Mouse (Mus musculus) embryonic facial prominence, embryonic 11.5 days (tissue): ENCODE data around the gene Igtp. TPM values are rescaled to one million over a fixed set of nuclear protein-coding genes. Genes with fewer than 3 reads are reported as not detected.
A peak's percentile ranks its signal among the peaks of the same experiment; 100 is the strongest.

Source experiments
- ATAC-seq: fragments of 200-750 bp; cut with Nextera tagmentation; replicated peaks from 2 replicates; pipeline ENCODE4 v1.8.0; 2017; ENCODE audit warnings: low read depth; ENCODE audit not compliant: insufficient number of reproducible peaks, low FRiP score, low TSS enrichment
- DNase-seq: peaks from one replicate; pipeline ENCODE4 v3.0.0-alpha.2; 2015; ENCODE audit warnings: low spot score
- H3K27ac ChIP-seq: fragments of 300-500 bp; sonication (generic); replicated peaks from 2 replicates; pipeline ENCODE4 v1.5.1; 2014; ENCODE audit warnings: mild to moderate bottlenecking, low read depth, low read length, control low read depth
- H3K27me3 ChIP-seq: fragments of 300-500 bp; sonication (generic); 2 replicates; pipeline ENCODE4 v1.6.1; 2014; ENCODE audit warnings: mild to moderate bottlenecking, low read length, moderate library complexity, mixed read lengths; ENCODE audit not compliant: control insufficient read depth, insufficient read depth
- H3K36me3 ChIP-seq: fragments of 300-500 bp; sonication (generic); replicated peaks from 2 replicates; pipeline ENCODE4 v1.6.1; 2014; ENCODE audit warnings: low read depth, mild to moderate bottlenecking, low read length, moderate library complexity, mixed read lengths; ENCODE audit not compliant: control insufficient read depth, insufficient read depth
- H3K4me1 ChIP-seq: fragments of 300-500 bp; sonication (generic); 2 replicates; pipeline ENCODE4 v1.6.1; 2014; ENCODE audit warnings: low read length, mixed read lengths; ENCODE audit not compliant: control insufficient read depth, insufficient read depth
- H3K4me2 ChIP-seq: fragments of 300-500 bp; sonication (generic); 2 replicates; pipeline ENCODE4 v1.6.1; 2014; ENCODE audit warnings: low read depth, mild to moderate bottlenecking, control low read depth, low read length, moderate library complexity
- H3K4me3 ChIP-seq: fragments of 300-500 bp; sonication (generic); 2 replicates; pipeline ENCODE4 v1.5.1; 2014; ENCODE audit warnings: low read depth, low read length, control low read depth
- H3K9ac ChIP-seq: fragments of 300-500 bp; sonication (generic); replicated peaks from 2 replicates; pipeline ENCODE4 v1.6.1; 2014; ENCODE audit warnings: mild to moderate bottlenecking, control low read depth, low read length
- H3K9me3 ChIP-seq: fragments of 300-500 bp; sonication (generic); replicated peaks from 2 replicates; pipeline ENCODE4 v1.6.1; 2016; ENCODE audit warnings: mild to moderate bottlenecking, low read length, inconsistent platforms, mixed read lengths; ENCODE audit not compliant: control insufficient read depth
- WGBS: fragments of 180-500 bp; shearing (Covaris S2); extraction: QIAGEN DNeasy Blood & Tissue Kit; methylation state at CpG from one replicate; pipeline ENCODE4 v1.1.7; 2014; 5-methylcytosine and 5-hydroxymethylcytosine counted together
- polyA plus RNA-seq: library from polyadenylated mRNA; unstranded; fragments of >200 nt; fragmentation: Nextera tagmentation; extraction: Ambion mirVana; gene quantifications from 2 replicates; pipeline ENCODE4 v1.2.1, GENCODE M21; 2014

Igtp gene
- polyA plus RNA-seq, 1 experiment from 2014 or later = 2.5 TPM

DNA sequence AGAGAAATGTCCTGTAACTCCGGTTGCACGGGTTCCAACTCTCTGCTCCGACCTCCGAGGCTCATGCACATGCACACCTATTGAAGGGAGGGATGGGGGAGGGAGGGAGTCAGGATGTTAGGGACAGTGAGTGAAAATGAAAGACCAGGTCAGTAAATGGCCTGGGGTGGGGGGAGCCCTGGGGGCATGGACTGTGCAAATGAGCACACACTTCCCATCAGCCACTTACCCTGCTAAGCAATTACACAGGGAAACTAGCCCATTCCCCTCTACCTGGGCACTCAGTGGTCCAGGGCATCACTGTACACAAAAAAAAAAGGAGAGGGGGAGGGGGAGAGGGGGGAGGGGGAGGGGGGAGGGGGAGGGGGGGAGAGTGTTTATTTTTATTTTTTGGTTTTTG, 693 bp upstream of the Igtp start:
- H3K27ac ChIP-seq = no peak overlapping the region
- H3K36me3 ChIP-seq = no peaks in the 10 kb centered on the region
- no peak overlapping the region for H3K4me3 ChIP-seq
- H3K27me3 ChIP-seq = no peaks in the 10 kb centered on the region
- WGBS = 89% methylated on average over 4 of the region's 4 CpGs
- H3K9ac ChIP-seq = no peak overlapping the region
- DNase-seq (no peak), ATAC-seq (no peak)
- no peaks in the 10 kb centered on the region for H3K9me3 ChIP-seq
- no peak overlapping the region for H3K4me2 ChIP-seq
- H3K4me1 ChIP-seq = no peaks in the 10 kb centered on the region

DNA sequence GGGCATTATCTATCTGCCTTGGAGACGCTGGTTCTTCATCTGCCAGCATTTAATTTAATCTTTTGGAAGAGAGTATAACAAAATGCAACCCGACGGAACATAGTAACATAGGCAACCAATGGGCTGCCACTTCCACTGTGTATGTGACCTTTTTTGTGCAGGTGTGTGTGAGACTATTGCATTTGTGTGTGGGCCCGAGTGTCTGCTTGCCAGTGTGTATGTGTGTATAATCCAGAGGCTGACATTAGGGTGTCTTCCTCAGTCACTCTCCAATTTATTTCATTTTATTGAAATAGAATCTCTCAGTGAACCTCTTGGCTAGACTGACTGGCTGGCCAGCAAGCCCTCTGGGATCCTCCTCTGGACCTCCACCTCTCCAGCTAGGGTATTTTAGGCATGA, 870 bp downstream of the Igtp start:
- Histone ChIP-seq H3K4me2 (no peak overlapping the region), H3K9me3 (no peaks in the 10 kb centered on the region), H3K9ac (no peak overlapping the region), H3K27ac (no peak overlapping the region), H3K36me3 (no peaks in the 10 kb centered on the region), H3K27me3 (no peaks in the 10 kb centered on the region), H3K4me1 (no peaks in the 10 kb centered on the region), H3K4me3 (no peak overlapping the region)
- DNase-seq (no peak), ATAC-seq (no peak)
- 89% methylated on average over 4 of the region's 4 CpGs for WGBS

DNA sequence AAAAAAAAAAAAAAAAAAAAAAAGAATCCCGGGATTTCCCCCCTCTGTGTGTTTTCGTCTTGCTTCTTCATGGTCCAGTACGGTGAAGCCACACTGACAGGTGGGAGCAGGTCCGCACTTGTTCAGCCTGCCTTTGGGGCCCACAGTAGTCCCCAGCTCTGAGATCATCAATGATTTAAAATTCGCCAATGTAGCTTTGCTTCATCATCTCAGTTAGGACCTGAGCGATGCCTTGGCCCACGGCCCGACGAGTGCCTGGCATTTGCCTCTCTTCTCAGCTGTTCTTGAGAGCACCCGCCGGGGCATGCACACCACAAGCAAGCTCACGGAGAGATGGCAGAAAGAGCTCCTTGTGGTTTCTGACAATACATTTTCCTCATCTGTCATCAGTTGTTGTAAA, 1.7 kb downstream of the Igtp start:
- Histone ChIP-seq H3K4me3 (no peak overlapping the region), H3K27ac (no peak overlapping the region), H3K36me3 (no peaks in the 10 kb centered on the region), H3K4me2 (no peak overlapping the region), H3K9me3 (no peaks in the 10 kb centered on the region), H3K27me3 (no peaks in the 10 kb centered on the region), H3K9ac (no peak overlapping the region), H3K4me1 (no peaks in the 10 kb centered on the region)
- ATAC-seq (no peak), DNase-seq (no peak)
- 84% methylated on average over 12 of the region's 12 CpGs for WGBS

GRCm38 (mm10) chr11:58210321-58210886, 11.0 kb downstream of the Igtp start:
- no peak for DNase-seq
- Histone ChIP-seq H3K4me2 (no peak overlapping the region), H3K36me3 (no peaks in the 10 kb centered on the region), H3K9ac (no peak overlapping the region), H3K9me3 (no peaks in the 10 kb centered on the region), H3K4me1 (no peaks in the 10 kb centered on the region), H3K27ac (no peak overlapping the region), H3K27me3 (no peaks in the 10 kb centered on the region), H3K4me3 (no peak overlapping the region)
- WGBS = 95% methylated on average over 1 of the region's 1 CpGs
- ATAC-seq = no peak

DNA sequence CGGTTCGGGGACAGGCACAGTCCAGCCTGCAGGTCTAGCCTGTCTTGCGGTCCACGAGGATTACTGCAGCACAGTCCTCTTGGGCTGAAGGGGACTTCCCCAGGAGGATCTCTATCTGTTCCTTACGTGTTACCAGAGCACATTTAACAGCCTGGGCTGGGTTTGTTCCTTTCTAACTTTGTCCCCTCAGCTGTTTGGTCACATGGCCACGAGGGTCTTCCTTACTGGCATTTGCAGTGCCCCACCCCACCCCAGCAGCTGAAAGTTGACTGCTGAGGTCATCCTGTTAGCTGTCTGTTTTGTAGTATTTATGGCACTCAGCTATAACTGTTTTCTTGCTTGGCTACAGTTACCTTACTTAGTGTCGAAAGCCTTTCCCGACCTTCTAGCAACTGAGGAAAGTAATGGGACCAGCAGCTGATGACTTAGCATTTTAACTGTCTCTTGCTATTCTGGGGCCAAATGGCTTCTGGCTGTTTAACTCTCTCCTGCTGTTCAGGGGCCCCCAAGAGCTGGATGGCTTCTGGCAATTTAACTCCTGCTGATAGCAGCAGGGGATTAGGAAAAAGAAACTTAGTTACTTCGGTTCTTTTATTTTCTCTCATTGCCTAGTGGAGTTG, 11.8 kb downstream of the Igtp start:
- DNase-seq (no peak), ATAC-seq (no peak)
- H3K27me3 ChIP-seq = no peaks in the 10 kb centered on the region
- 28% methylated on average over 9 of the region's 9 CpGs for WGBS
- no peaks in the 10 kb centered on the region for H3K9me3 ChIP-seq
- H3K27ac ChIP-seq = no peak overlapping the region
- H3K4me3 ChIP-seq = no peak overlapping the region
- H3K9ac ChIP-seq = no peak overlapping the region
- no peaks in the 10 kb centered on the region for H3K36me3 ChIP-seq
- no peak overlapping the region for H3K4me2 ChIP-seq
- no peaks in the 10 kb centered on the region for H3K4me1 ChIP-seq

- DNase-seq (no peak), ATAC-seq (no peak)
- Histone ChIP-seq H3K9me3 (no peaks in the 10 kb centered on the region), H3K4me2 (no peak overlapping the region), H3K27ac (no peak overlapping the region), H3K27me3 (no peaks in the 10 kb centered on the region), H3K4me3 (no peak overlapping the region), H3K36me3 (no peaks in the 10 kb centered on the region), H3K9ac (no peak overlapping the region), H3K4me1 (no peaks in the 10 kb centered on the region)
- WGBS = 12% methylated on average over 2 of the region's 2 CpGs
Measured at GRCm38 (mm10) chr11:58211682-58212067, 12.3 kb downstream of the Igtp start.

- no peaks in the 10 kb centered on the region for H3K4me1 ChIP-seq
- H3K9ac ChIP-seq = no peak overlapping the region
- no peaks in the 10 kb centered on the region for H3K36me3 ChIP-seq
- no peaks in the 10 kb centered on the region for H3K27me3 ChIP-seq
- DNase-seq (no peak), ATAC-seq (no peak)
- H3K4me3 ChIP-seq = no peak overlapping the region
- no peak overlapping the region for H3K27ac ChIP-seq
- 85% methylated on average over 7 of the region's 7 CpGs for WGBS
- H3K4me2 ChIP-seq = no peak overlapping the region
- H3K9me3 ChIP-seq = no peaks in the 10 kb centered on the region
Measured at GRCm38 (mm10) chr11:58213673-58214342, 14.5 kb downstream of the Igtp start.

GRCm38 (mm10) chr11:58214391-58215048, 15.2 kb downstream of the Igtp start:
- no peaks in the 10 kb centered on the region for H3K9me3 ChIP-seq
- H3K9ac ChIP-seq = no peak overlapping the region
- H3K27me3 ChIP-seq = no peaks in the 10 kb centered on the region
- ATAC-seq (no peak), DNase-seq (peak; percentile 33)
- H3K4me1 ChIP-seq = no peaks in the 10 kb centered on the region
- peak overlapping the region; percentile 37 for H3K4me2 ChIP-seq
- no peak overlapping the region for H3K27ac ChIP-seq
- no peaks in the 10 kb centered on the region for H3K36me3 ChIP-seq
- peak overlapping the region; percentile 21 for H3K4me3 ChIP-seq
- WGBS = 45% methylated on average over 16 of the region's 17 CpGs
